Comparison of ENCODE assay signal across 8 mouse cellular contexts in genomic region chr7:19094826-19095750, GRCm38 (mm10). TPM values are rescaled to one million over a fixed set of nuclear protein-coding genes. Genes with fewer than 3 reads are reported as not detected.
DNase-seq lines count a peak whose midpoint lies in the region; ATAC-seq and TF ChIP-seq lines count a peak whose summit lies in the region.

No protein-coding gene starts in this region.

- H3K4me3 ChIP-seq in testis, adult 2 months (ENCODE audit: control insufficient read depth, low read depth, low read length), result peak overlapping the region; percentile 76
- H3K4me3 ChIP-seq in cortical plate, adult 2 months (ENCODE audit: insufficient read depth, low read length), result peak overlapping the region; percentile 34
- peak overlapping the region; percentile 78 for H3K4me3 ChIP-seq in heart, embryonic 11.5 days (ENCODE audit: low read depth, low read length)
- peak overlapping the region; percentile 84 for H3K4me3 ChIP-seq in kidney, embryonic 16.5 days (ENCODE audit: low read length)
- peak overlapping the region; percentile 70 for H3K4me3 ChIP-seq in stomach, postnatal 0 days (ENCODE audit: low read depth, low read length)

- H3K4me2 ChIP-seq in heart, embryonic 11.5 days, result peak overlapping the region; percentile 96
- peak overlapping the region; percentile 93 for H3K4me2 ChIP-seq in kidney, embryonic 16.5 days (replicated peaks; ENCODE audit: low read depth, low read length)
- peak overlapping the region; percentile 83 for H3K4me2 ChIP-seq in stomach, postnatal 0 days (replicated peaks; ENCODE audit: low read depth)

- TF ChIP-seq CTCF in testis, adult 2 months (IDR thresholded peaks at IDR 0.05; ENCODE audit: control insufficient read depth, insufficient read depth, insufficient replicate concordance, low read depth, low read length), result no peak
- no peak for TF ChIP-seq CTCF in cortical plate, adult 2 months (IDR thresholded peaks at IDR 0.05; ENCODE audit: extremely low read depth, insufficient read depth, low read length)
- no peak; the same call in 1 of the 2 replicates for TF ChIP-seq CTCF in stomach, postnatal 0 days (IDR thresholded peaks at IDR 0.05; ENCODE audit: low read depth)

- H3K4me1 ChIP-seq in testis, adult 2 months (ENCODE audit: control insufficient read depth, insufficient read depth, low read length), result peaks cover 48% of the 10 kb centered on the region
- H3K4me1 ChIP-seq in cortical plate, adult 2 months (ENCODE audit: control insufficient read depth, insufficient read depth, low read length), result no peaks in the 10 kb centered on the region
- H3K4me1 ChIP-seq in heart, embryonic 11.5 days (ENCODE audit: control insufficient read depth, insufficient read depth, low read length), result peaks cover 37% of the 10 kb centered on the region
- peaks cover 38% of the 10 kb centered on the region for H3K4me1 ChIP-seq in kidney, embryonic 16.5 days (ENCODE audit: insufficient read depth, low read length)
- H3K4me1 ChIP-seq in stomach, postnatal 0 days (replicated peaks; ENCODE audit: control insufficient read depth, insufficient read depth), result peaks cover 7% of the 10 kb centered on the region; the same call in 1 of the 2 replicates

- no peaks in the 10 kb centered on the region for H3K9me3 ChIP-seq in heart, embryonic 11.5 days (replicated peaks; ENCODE audit: control insufficient read depth, low read length)
- H3K9me3 ChIP-seq in kidney, embryonic 16.5 days (ENCODE audit: low read length), result no peaks in the 10 kb centered on the region
- H3K9me3 ChIP-seq in stomach, postnatal 0 days (ENCODE audit: control insufficient read depth, low read length), result no peaks in the 10 kb centered on the region

- peak overlapping the region; percentile 5 for H3K27ac ChIP-seq in testis, adult 2 months (ENCODE audit: control insufficient read depth, insufficient read depth, low read depth, low read length)
- H3K27ac ChIP-seq in cortical plate, adult 2 months (ENCODE audit: insufficient read depth, low read length), result peak overlapping the region; percentile 17; the same call in 1 of the 2 replicates
- peak overlapping the region; percentile 98 for H3K27ac ChIP-seq in heart, embryonic 11.5 days (ENCODE audit: low read depth, low read length)
- peak overlapping the region; percentile 99 for H3K27ac ChIP-seq in kidney, embryonic 16.5 days (ENCODE audit: low read length)
- peak overlapping the region; percentile 97 for H3K27ac ChIP-seq in stomach, postnatal 0 days (replicated peaks)

- TF ChIP-seq POLR2A in testis, adult 2 months (IDR thresholded peaks at IDR 0.05; ENCODE audit: control insufficient read depth, low read depth, low read length), result no peak
- no peak for TF ChIP-seq POLR2A in cortical plate, adult 2 months (IDR thresholded peaks at IDR 0.05; ENCODE audit: extremely low read depth, insufficient read depth, low read length)

- no peak for DNase-seq in testis, postnatal 14 days (ENCODE audit: low spot score)
- peak; percentile 51 for DNase-seq in lung, postnatal 36 days
- DNase-seq in stomach, postnatal 0 days (ENCODE audit: low spot score), result peak; percentile 75
- DNase-seq in frontal cortex, postnatal 36 days (ENCODE audit: low spot score in 2 of 2), result no peak

- no peaks in the 10 kb centered on the region for H3K27me3 ChIP-seq in testis, adult 2 months (ENCODE audit: control insufficient read depth, insufficient read depth, low read length)
- peaks cover 6% of the 10 kb centered on the region; the same call in 1 of the 2 replicates for H3K27me3 ChIP-seq in heart, embryonic 11.5 days (ENCODE audit: control insufficient read depth, insufficient read depth, low read length)
- H3K27me3 ChIP-seq in kidney, embryonic 16.5 days (ENCODE audit: insufficient read depth, low read length), result no peaks in the 10 kb centered on the region
- H3K27me3 ChIP-seq in stomach, postnatal 0 days (ENCODE audit: control insufficient read depth, insufficient read depth, low read length), result no peaks in the 10 kb centered on the region

- WGBS in heart, embryonic 11.5 days (ENCODE audit: insufficient replicate concordance), result under 1% methylated on average over 84 of the region's 87 CpGs
- WGBS in kidney, embryonic 16.5 days, result under 1% methylated on average over 86 of the region's 87 CpGs
- WGBS in stomach, postnatal 0 days, result under 1% methylated on average over 83 of the region's 87 CpGs

- TF ChIP-seq EP300 in stomach, postnatal 0 days (optimal IDR thresholded peaks at IDR 0.05), result no peak

- ATAC-seq in heart, embryonic 11.5 days (replicated peaks; ENCODE audit: insufficient number of reproducible peaks, low FRiP score, low TSS enrichment), result no peak
- ATAC-seq in kidney, embryonic 16.5 days (ENCODE audit: low FRiP score, low TSS enrichment), result no peak; the same call in 1 of the 2 replicates
- peak; percentile 2; the same call in 1 of the 2 replicates for ATAC-seq in stomach, postnatal 0 days (ENCODE audit: low FRiP score, low TSS enrichment)

- no peaks in the 10 kb centered on the region; the same call in 1 of the 2 replicates for H3K36me3 ChIP-seq in testis, adult 2 months (ENCODE audit: control insufficient read depth, insufficient read depth, low read length)
- H3K36me3 ChIP-seq in heart, embryonic 11.5 days (ENCODE audit: control insufficient read depth, insufficient read depth, low read length), result 0 out of 2 replicates have a peak, but pooled peaks cover 8% of the 10 kb centered on the region
- peaks cover 10% of the 10 kb centered on the region; the same call in 1 of the 2 replicates for H3K36me3 ChIP-seq in kidney, embryonic 16.5 days (ENCODE audit: insufficient read depth, low read length)
- peaks cover 14% of the 10 kb centered on the region; the same call in 1 of the 2 replicates for H3K36me3 ChIP-seq in stomach, postnatal 0 days (ENCODE audit: control insufficient read depth, insufficient read depth, low read length)

- H3K9ac ChIP-seq in heart, embryonic 11.5 days (ENCODE audit: low read depth, low read length), result peak overlapping the region; percentile 92
- H3K9ac ChIP-seq in kidney, embryonic 16.5 days (replicated peaks; ENCODE audit: low read length), result peak overlapping the region; percentile 93
- H3K9ac ChIP-seq in stomach, postnatal 0 days (ENCODE audit: low read length), result peak overlapping the region; percentile 82

RNA-seq across cellular contexts. Expression of gene Six5, which starts 0.7 kb away (rescaled TPM):
- polyA plus RNA-seq in testis, adult 2 months (2012; rRNA removed), result 3.3 and 3.5 TPM in 2 replicates
- 4.7 and 5.0 TPM in 2 replicates for polyA plus RNA-seq in cortical plate, adult 2 months (2012; rRNA removed)
- polyA plus RNA-seq in heart, embryonic 11.5 days (2014; fragmentation: Nextera tagmentation; extraction: Ambion mirVana), result 6.6 and 6.9 TPM in 2 replicates
- polyA plus RNA-seq in kidney, embryonic 16.5 days (2015; fragmentation: Nextera tagmentation; extraction: Ambion mirVana), result 9.5 and 10.5 TPM in 2 replicates
- polyA plus RNA-seq in stomach, postnatal 0 days (2015; fragmentation: Nextera tagmentation; extraction: Ambion mirVana), result 6.1 and 7.7 TPM in 2 replicates

RNA-seq across cellular contexts. Expression of gene Dmpk, which starts 11.4 kb away (rescaled TPM):
- polyA plus RNA-seq in testis, adult 2 months (2012; rRNA removed), result 75.3 and 91.2 TPM in 2 replicates
- 40.9 and 47.6 TPM in 2 replicates for polyA plus RNA-seq in cortical plate, adult 2 months (2012; rRNA removed)
- 17.0 and 17.7 TPM in 2 replicates for polyA plus RNA-seq in heart, embryonic 11.5 days (2014; fragmentation: Nextera tagmentation; extraction: Ambion mirVana)
- polyA plus RNA-seq in kidney, embryonic 16.5 days (2015; fragmentation: Nextera tagmentation; extraction: Ambion mirVana), result 17.2 and 27.5 TPM in 2 replicates
- polyA plus RNA-seq in stomach, postnatal 0 days (2015; fragmentation: Nextera tagmentation; extraction: Ambion mirVana), result 91.3 and 103 TPM in 2 replicates

RNA-seq across cellular contexts. Expression of gene Dmwd, which starts 19.1 kb away (rescaled TPM):
- polyA plus RNA-seq in testis, adult 2 months (2012; rRNA removed), result 83.7 and 92.1 TPM in 2 replicates
- 171 and 178 TPM in 2 replicates for polyA plus RNA-seq in cortical plate, adult 2 months (2012; rRNA removed)
- polyA plus RNA-seq in heart, embryonic 11.5 days (2014; fragmentation: Nextera tagmentation; extraction: Ambion mirVana), result 15.2 and 16.2 TPM in 2 replicates
- polyA plus RNA-seq in kidney, embryonic 16.5 days (2015; fragmentation: Nextera tagmentation; extraction: Ambion mirVana), result 15.5 and 16.8 TPM in 2 replicates
- polyA plus RNA-seq in stomach, postnatal 0 days (2015; fragmentation: Nextera tagmentation; extraction: Ambion mirVana), result 4.5 and 7.0 TPM in 2 replicates

RNA-seq across cellular contexts. Expression of gene Gm4969, which starts 23.1 kb away (rescaled TPM):
- 13.2 and 16.4 TPM in 2 replicates for polyA plus RNA-seq in testis, adult 2 months (2012; rRNA removed)
- polyA plus RNA-seq in cortical plate, adult 2 months (2012; rRNA removed), result 0.70 and 1.1 TPM in 2 replicates
- polyA plus RNA-seq in heart, embryonic 11.5 days (2014; fragmentation: Nextera tagmentation; extraction: Ambion mirVana), result 2.2 and 2.7 TPM in 2 replicates
- polyA plus RNA-seq in kidney, embryonic 16.5 days (2015; fragmentation: Nextera tagmentation; extraction: Ambion mirVana), result 3.2 and 4.3 TPM in 2 replicates
- 0.72 and 0.76 TPM in 2 replicates for polyA plus RNA-seq in stomach, postnatal 0 days (2015; fragmentation: Nextera tagmentation; extraction: Ambion mirVana)

RNA-seq across cellular contexts. Expression of gene Fbxo46, which starts 24.6 kb away (rescaled TPM):
- 49.3 and 59.7 TPM in 2 replicates for polyA plus RNA-seq in testis, adult 2 months (2012; rRNA removed)
- 8.2 and 8.6 TPM in 2 replicates for polyA plus RNA-seq in cortical plate, adult 2 months (2012; rRNA removed)
- 6.3 and 6.4 TPM in 2 replicates for polyA plus RNA-seq in heart, embryonic 11.5 days (2014; fragmentation: Nextera tagmentation; extraction: Ambion mirVana)
- polyA plus RNA-seq in kidney, embryonic 16.5 days (2015; fragmentation: Nextera tagmentation; extraction: Ambion mirVana), result 18.4 and 20.3 TPM in 2 replicates
- 6.5 and 6.7 TPM in 2 replicates for polyA plus RNA-seq in stomach, postnatal 0 days (2015; fragmentation: Nextera tagmentation; extraction: Ambion mirVana)

Comparison
In these comparisons a context has a peak if more than half of its experiments do, and no peak if none do; other contexts are left out.
1. H3K27ac ChIP-seq: peak in every context shown above with its lines; median percentile 99 in kidney, embryonic 16.5 days; 98 in heart, embryonic 11.5 days; 97 in stomach, postnatal 0 days; 17 in cortical plate, adult 2 months; 5 in testis, adult 2 months.
2. H3K4me3 ChIP-seq: peak in every context shown above with its lines; median percentile 84 in kidney, embryonic 16.5 days; 78 in heart, embryonic 11.5 days; 76 in testis, adult 2 months; 70 in stomach, postnatal 0 days; 34 in cortical plate, adult 2 months.
3. DNase-seq: peak in lung, postnatal 36 days (single experiment) and stomach, postnatal 0 days (single experiment); none in testis, postnatal 14 days (single experiment) and frontal cortex, postnatal 36 days (0 of 2).
4. Peak in every context shown above with its lines, with median percentiles within 50 percentile points of each other: H3K4me2 ChIP-seq and H3K9ac ChIP-seq.